Mouse (Mus musculus) liver, adult 2 months (tissue): ENCODE data around the gene Sh3rf1. TPM values are rescaled to one million over a fixed set of nuclear protein-coding genes. Genes with fewer than 3 reads are reported as not detected.

ENCODE experiments used
- DNase-seq: peaks from one replicate; pipeline ENCODE4 v3.0.0-alpha.2; 2011; ENCODE audit warnings: low read depth, low spot score; ENCODE audit errors: extremely low read depth
- H3K27ac ChIP-seq: fragments of 200-500 bp; replicated peaks from 2 replicates; pipeline ENCODE4 v1.5.1; 2012; ENCODE audit warnings: low read depth, mild to moderate bottlenecking, control low read depth, inconsistent platforms, low read length; ENCODE audit not compliant: insufficient read depth
- H3K27me3 ChIP-seq: fragments of 200-500 bp; 2 replicates; pipeline ENCODE4 v1.6.1; 2012; ENCODE audit warnings: mild to moderate bottlenecking, moderate library complexity, low read length, inconsistent platforms; ENCODE audit not compliant: control insufficient read depth, insufficient read depth
- H3K36me3 ChIP-seq: fragments of 200-500 bp; 2 replicates; pipeline ENCODE4 v1.6.1; 2012; ENCODE audit warnings: low read length, inconsistent platforms; ENCODE audit not compliant: control insufficient read depth, insufficient read depth
- H3K4me1 ChIP-seq: fragments of 200-500 bp; 2 replicates; pipeline ENCODE4 v1.6.1; 2011; ENCODE audit warnings: low read length; ENCODE audit not compliant: control insufficient read depth, insufficient read depth
- H3K4me3 ChIP-seq: fragments of 200-500 bp; 2 replicates; pipeline ENCODE4 v1.5.1; 2011; ENCODE audit warnings: low read depth, mild to moderate bottlenecking, control low read depth, low read length, moderate library complexity; ENCODE audit not compliant: insufficient read depth
- H3K79me2 ChIP-seq: fragments of 200-500 bp; 2 replicates; pipeline ENCODE4 v1.6.1; 2012; ENCODE audit warnings: inconsistent platforms, mild to moderate bottlenecking, low read length, moderate library complexity; ENCODE audit not compliant: control insufficient read depth, insufficient read depth
- H3K9ac ChIP-seq: fragments of 200-500 bp; 2 replicates; pipeline ENCODE4 v1.6.1; 2012; ENCODE audit warnings: low read depth, mild to moderate bottlenecking, control low read depth, inconsistent platforms, low read length
- CTCF ChIP-seq: fragments of 200-500 bp; IDR thresholded peaks from 2 replicates; pipeline ENCODE4 v1.5.1; 2011; ENCODE audit warnings: low read depth, low read length, control low read depth
- POLR2A ChIP-seq: fragments of 200-500 bp; IDR thresholded peaks from 2 replicates; pipeline ENCODE4 v1.6.1; 2011; ENCODE audit warnings: low read length, control low read depth; ENCODE audit not compliant: insufficient read depth; ENCODE audit errors: extremely low read depth
- WGBS: fragments of 180-500 bp; shearing (Covaris S2); methylation state at CpG from one replicate; pipeline ENCODE4 v1.1.7; 2018; 5-methylcytosine and 5-hydroxymethylcytosine counted together
- polyA plus RNA-seq: library from polyadenylated mRNA; depleted of rRNA; stranded (reverse); fragments of >200 nt; gene quantifications from 2 replicates; pipeline ENCODE4 v1.2.3, GENCODE M21; 2012
- total RNA-seq: library from RNA; depleted of rRNA; stranded (reverse); fragments of >200 nt; gene quantifications from 2 replicates; pipeline ENCODE4 v1.2.3, GENCODE M21; 2014

The Sh3rf1 gene
- total and polyA plus RNA-seq, 2 experiments, result 1.6 to 1.8 TPM

DNA sequence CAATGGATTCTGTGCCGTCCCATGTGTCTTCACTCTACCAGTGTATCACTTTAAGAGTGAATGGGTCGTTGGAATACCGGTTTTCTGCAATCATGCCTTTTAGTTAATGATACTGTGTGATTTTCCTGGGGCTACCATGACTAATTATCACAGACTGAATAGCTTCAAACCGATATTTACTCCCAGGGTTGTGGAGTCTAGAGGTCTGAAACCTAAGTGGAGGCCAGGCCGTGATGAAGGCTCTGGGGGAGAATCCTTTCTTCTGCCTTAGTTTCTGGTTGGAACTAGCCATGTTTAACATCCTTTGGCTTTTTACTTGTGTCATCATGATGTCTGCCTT, 78.3 kb downstream of the Sh3rf1 start:
- no peaks in the 10 kb centered on the region for H3K27me3 ChIP-seq
- H3K79me2 ChIP-seq, result no peaks in the 10 kb centered on the region; the same call in 1 of the 2 replicates
- H3K4me1 ChIP-seq, result no peaks in the 10 kb centered on the region
- 91% methylated on average over 5 of the region's 5 CpGs for WGBS
- no peak overlapping the region for H3K4me3 ChIP-seq
- no peaks in the 10 kb centered on the region for H3K36me3 ChIP-seq
- DNase-seq, result no peak
- H3K27ac ChIP-seq, result no peak overlapping the region
- no peak overlapping the region for H3K9ac ChIP-seq
- TF ChIP-seq POLR2A (no peak), CTCF (no peak)

DNA sequence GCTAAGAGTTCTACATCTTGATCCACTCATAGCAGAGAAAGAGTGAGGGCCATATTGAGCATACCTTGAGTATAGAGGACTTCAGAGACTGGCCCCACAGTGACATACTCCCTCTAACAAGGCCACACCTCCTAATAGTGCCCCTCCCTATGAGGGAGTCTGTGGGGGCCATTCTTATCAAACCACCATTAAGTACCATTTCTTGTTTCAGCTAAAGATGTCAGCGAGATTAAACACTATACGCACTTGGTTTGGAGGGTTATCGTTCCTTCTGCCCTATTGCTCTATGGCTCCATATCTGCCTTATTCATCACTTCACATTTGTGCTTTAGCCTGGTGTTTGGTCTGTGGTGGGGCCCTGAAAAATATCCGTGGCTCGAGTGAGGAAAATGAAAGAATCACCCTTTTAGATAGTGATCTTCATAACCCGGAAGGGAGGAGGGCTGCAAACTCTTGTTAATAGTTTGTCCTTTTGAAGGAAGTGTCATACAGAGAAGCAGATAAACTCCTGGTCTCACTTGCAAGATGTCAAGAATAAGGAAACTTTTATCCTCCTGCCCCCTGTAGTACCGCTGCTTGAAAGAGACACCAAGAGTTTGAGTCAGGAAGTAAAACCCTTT, 81.9 kb downstream of the Sh3rf1 start:
- Histone ChIP-seq H3K27me3 (no peaks in the 10 kb centered on the region), H3K4me1 (no peaks in the 10 kb centered on the region), H3K27ac (no peak overlapping the region), H3K4me3 (no peak overlapping the region), H3K9ac (no peak overlapping the region), H3K36me3 (no peaks in the 10 kb centered on the region), H3K79me2 (no peaks in the 10 kb centered on the region; the same call in 1 of the 2 replicates)
- DNase-seq, result no peak
- TF ChIP-seq CTCF, result no peak
- no peak for TF ChIP-seq POLR2A
- WGBS, result 80% methylated on average over 7 of the region's 7 CpGs

DNA sequence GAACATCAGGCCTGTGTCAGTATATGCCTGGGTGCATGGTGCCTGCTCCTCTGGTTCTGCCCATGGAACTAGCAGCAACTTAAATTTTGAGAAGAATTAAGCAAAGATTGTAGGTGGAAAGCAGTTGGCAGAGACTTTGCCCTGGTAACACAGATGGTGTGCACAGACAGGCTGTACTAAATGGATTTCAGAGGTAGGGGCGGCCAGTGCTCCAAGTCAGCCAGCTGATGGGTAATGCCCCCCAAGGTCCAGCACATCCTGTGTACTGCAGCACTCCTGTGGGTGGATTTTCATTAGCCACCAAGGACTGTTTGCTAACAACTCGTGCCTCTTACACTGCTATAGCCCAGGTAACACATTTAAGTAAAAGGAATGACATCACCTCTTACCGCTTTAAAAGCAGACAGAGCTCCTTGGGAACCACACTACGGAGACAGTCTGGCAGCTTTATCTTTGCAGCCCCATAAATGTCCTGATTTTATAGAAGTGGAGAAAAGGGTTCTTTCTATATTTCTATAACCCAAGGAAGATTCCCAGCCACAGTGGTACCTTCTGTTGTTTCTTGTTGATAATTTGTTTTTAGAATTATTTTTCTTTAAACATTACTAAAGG, 82.9 kb downstream of the Sh3rf1 start:
- Histone ChIP-seq H3K9ac (no peak overlapping the region), H3K27ac (no peak overlapping the region), H3K4me3 (no peak overlapping the region), H3K79me2 (no peaks in the 10 kb centered on the region; the same call in 1 of the 2 replicates), H3K36me3 (no peaks in the 10 kb centered on the region), H3K4me1 (no peaks in the 10 kb centered on the region), H3K27me3 (no peaks in the 10 kb centered on the region)
- WGBS, result 90% methylated on average over 4 of the region's 4 CpGs
- DNase-seq, result no peak
- no peak for TF ChIP-seq POLR2A
- no peak for TF ChIP-seq CTCF

DNA sequence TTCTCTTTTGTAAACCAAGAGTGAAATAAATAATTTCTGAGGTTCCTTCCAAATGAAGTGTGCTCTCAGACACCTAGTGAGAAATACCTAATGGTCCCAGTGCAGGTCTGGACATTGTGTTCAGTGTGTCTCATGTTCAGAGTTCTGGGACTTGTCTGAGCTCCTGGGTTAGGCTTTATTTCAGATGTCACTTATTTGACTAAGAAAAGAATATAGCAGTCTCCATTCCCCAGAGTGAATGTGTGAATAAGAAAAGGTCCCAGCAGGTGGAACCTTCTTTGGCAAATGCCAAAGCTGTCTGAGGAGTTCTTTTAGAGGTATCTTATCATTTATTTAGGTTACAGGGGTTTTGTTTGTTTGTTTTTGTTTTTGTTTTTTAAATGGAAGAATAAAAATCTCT, 85.2 kb downstream of the Sh3rf1 start:
- no peak overlapping the region for H3K27ac ChIP-seq
- H3K79me2 ChIP-seq, result peaks cover 3% of the 10 kb centered on the region; the same call in 1 of the 2 replicates
- DNase-seq, result no peak
- no peak overlapping the region for H3K4me3 ChIP-seq
- H3K9ac ChIP-seq, result no peak overlapping the region
- no peaks in the 10 kb centered on the region for H3K4me1 ChIP-seq
- H3K27me3 ChIP-seq, result no peaks in the 10 kb centered on the region
- TF ChIP-seq POLR2A (no peak), CTCF (no peak)
- no peaks in the 10 kb centered on the region for H3K36me3 ChIP-seq

DNA sequence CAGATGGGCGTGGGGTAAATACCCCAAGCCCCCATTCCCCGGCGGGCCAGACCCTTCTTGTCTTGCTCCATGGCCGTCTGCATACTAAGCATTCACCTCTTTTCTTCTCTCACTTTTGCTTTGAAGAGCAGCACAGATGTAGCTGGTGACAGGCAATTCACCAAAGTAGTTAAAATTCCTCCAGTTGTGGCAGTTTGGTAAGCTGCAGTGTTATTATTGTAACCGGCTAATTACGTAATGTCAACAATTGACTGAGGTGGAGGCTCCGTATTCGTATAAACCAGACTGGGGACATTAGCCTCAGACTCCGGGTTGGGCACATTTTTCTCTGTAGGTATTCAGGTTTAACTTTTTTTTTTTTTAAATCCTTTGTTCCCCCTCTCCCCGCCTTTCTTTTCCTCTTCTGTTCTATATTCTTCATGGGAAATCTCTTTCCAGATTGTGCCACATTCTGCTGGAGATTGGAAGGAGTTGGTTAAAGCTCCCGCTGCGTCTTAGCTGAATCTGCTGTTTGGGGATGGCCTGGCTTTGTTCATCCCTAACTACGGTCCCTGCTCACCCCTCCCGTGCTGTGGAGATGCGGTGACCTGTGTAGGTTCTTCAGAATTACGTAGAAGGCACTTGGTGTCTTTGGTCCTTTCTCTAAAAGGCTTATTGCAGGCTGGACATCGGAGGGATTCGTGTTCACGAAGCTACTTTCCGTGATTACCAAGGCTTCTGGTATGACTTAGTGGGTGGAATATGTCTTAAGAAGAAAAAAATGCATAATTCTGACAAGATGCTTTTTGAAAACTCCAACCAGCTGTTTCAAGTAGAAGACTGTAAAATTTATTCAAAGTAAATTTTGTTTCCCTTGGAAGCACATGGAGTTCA, 86.1 kb downstream of the Sh3rf1 start:
- Histone ChIP-seq H3K4me1 (no peaks in the 10 kb centered on the region), H3K36me3 (no peaks in the 10 kb centered on the region), H3K9ac (no peak overlapping the region), H3K79me2 (peaks cover 3% of the 10 kb centered on the region; the same call in 1 of the 2 replicates), H3K4me3 (no peak overlapping the region), H3K27me3 (no peaks in the 10 kb centered on the region), H3K27ac (no peak overlapping the region)
- WGBS, result 72% methylated on average over 20 of the region's 20 CpGs
- peak; percentile 25 for DNase-seq
- TF ChIP-seq POLR2A (no peak), CTCF (no peak)
